Mouse (Mus musculus) forebrain, embryonic 14.5 days (tissue): ENCODE data around the gene Bmi1. TPM values are rescaled to one million over a fixed set of nuclear protein-coding genes. Genes with fewer than 3 reads are reported as not detected.

ENCODE experiments used
- ATAC-seq: fragments of 200-750 bp; cut with Nextera tagmentation; 2 replicates; pipeline ENCODE4 v1.8.0; 2017; ENCODE audit warnings: mild to moderate bottlenecking, moderate library complexity
- DNase-seq: peaks from one replicate; pipeline ENCODE4 v3.0.0-alpha.2; 2015; ENCODE audit warnings: low spot score
- H3K27ac ChIP-seq: fragments of 300-500 bp; sonication (generic); 2 replicates; pipeline ENCODE4 v1.5.1; 2014; ENCODE audit warnings: low read depth, mild to moderate bottlenecking, control low read depth, low read length, moderate library complexity
- H3K27me3 ChIP-seq: fragments of 300-500 bp; sonication (generic); replicated peaks from 2 replicates; pipeline ENCODE4 v1.6.1; 2014; ENCODE audit warnings: low read length, control low read depth, mixed read lengths; ENCODE audit not compliant: control insufficient read depth, insufficient read depth
- H3K36me3 ChIP-seq: fragments of 300-500 bp; sonication (generic); 2 replicates; pipeline ENCODE4 v1.6.1; 2014; ENCODE audit warnings: low read length, control low read depth; ENCODE audit not compliant: control insufficient read depth, insufficient read depth
- H3K4me1 ChIP-seq: fragments of 300-500 bp; sonication (generic); 2 replicates; pipeline ENCODE4 v1.6.1; 2014; ENCODE audit warnings: antibody characterized with exemption, low read length, control low read depth; ENCODE audit not compliant: control insufficient read depth, insufficient read depth
- H3K4me2 ChIP-seq: fragments of 300-500 bp; sonication (generic); 2 replicates; pipeline ENCODE4 v1.6.1; 2014; ENCODE audit warnings: mild to moderate bottlenecking, control low read depth, low read length
- H3K4me3 ChIP-seq: fragments of 300-500 bp; sonication (generic); 2 replicates; pipeline ENCODE4 v1.5.1; 2014; ENCODE audit warnings: low read depth, low read length, control low read depth
- H3K9ac ChIP-seq: fragments of 300-500 bp; sonication (generic); 2 replicates; pipeline ENCODE4 v1.6.1; 2014; ENCODE audit warnings: mild to moderate bottlenecking, low read length, control low read depth, moderate library complexity
- H3K9me3 ChIP-seq: fragments of 300-500 bp; sonication (generic); replicated peaks from 2 replicates; pipeline ENCODE4 v1.6.1; 2016; ENCODE audit warnings: low read length, control low read depth, mixed read lengths; ENCODE audit not compliant: control insufficient read depth
- WGBS: fragments of 180-500 bp; shearing (Covaris S2); extraction: QIAGEN DNeasy Blood & Tissue Kit; methylation state at CpG from one replicate; pipeline ENCODE4 v1.1.7; 2014; 5-methylcytosine and 5-hydroxymethylcytosine counted together
- polyA plus RNA-seq: library from polyadenylated mRNA; unstranded; fragments of >200 nt; fragmentation: Nextera tagmentation; extraction: Ambion mirVana; gene quantifications from 2 replicates; pipeline ENCODE4 v1.2.1, GENCODE M21; 2014

Gene Bmi1
- polyA plus RNA-seq, 1 experiment from 2014 or later: 45.8 TPM

DNA sequence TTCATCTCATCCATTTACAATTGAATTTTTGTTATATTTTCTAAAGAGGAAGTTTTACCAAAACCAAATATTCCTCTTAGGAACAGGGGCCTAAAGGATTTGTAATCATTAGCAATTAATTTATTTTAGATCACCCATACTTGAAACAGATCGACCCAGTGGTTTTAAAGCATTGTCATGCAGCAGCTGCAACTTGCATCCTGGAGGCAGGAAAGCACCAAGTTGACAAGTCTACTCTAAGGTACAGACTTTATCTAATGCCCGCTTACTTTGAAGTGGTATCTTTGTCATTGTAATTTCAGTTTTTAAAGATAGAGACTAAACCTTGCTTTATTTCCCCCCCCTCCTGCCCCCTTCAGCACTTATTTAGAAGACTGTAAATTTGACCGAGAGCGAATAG lies 3.1 kb upstream of the Bmi1 start:
- no peak for DNase-seq
- no peak for ATAC-seq

GRCm38 (mm10) chr2:18674193-18674902 lies 2.5 kb upstream of the Bmi1 start:
- no peak for ATAC-seq
- peaks cover 8% of the 10 kb centered on the region; the same call in 1 of the 2 replicates for H3K4me1 ChIP-seq
- no peak overlapping the region for H3K9ac ChIP-seq
- 0 out of 2 replicates have a peak overlapping the region, but pooled peaks have one; percentile 1 for H3K4me2 ChIP-seq
- no peaks in the 10 kb centered on the region; the same call in 1 of the 2 replicates for H3K36me3 ChIP-seq
- no peak overlapping the region for H3K4me3 ChIP-seq
- no peaks in the 10 kb centered on the region for H3K9me3 ChIP-seq
- peaks cover 8% of the 10 kb centered on the region for H3K27me3 ChIP-seq
- no peak overlapping the region for H3K27ac ChIP-seq
- 70% methylated on average over 4 of the region's 4 CpGs for WGBS
- DNase-seq: no peak

More for the DNA sequence above, 3.1 kb upstream of the Bmi1 start:
- WGBS: 64% methylated on average over 4 of the region's 4 CpGs
- Histone ChIP-seq H3K9ac (no peak overlapping the region), H3K9me3 (no peaks in the 10 kb centered on the region), H3K4me2 (0 out of 2 replicates have a peak overlapping the region, but pooled peaks have one; percentile 1), H3K36me3 (no peaks in the 10 kb centered on the region; the same call in 1 of the 2 replicates), H3K4me1 (peaks cover 8% of the 10 kb centered on the region; the same call in 1 of the 2 replicates), H3K27me3 (peaks cover 6% of the 10 kb centered on the region), H3K27ac (no peak overlapping the region), H3K4me3 (no peak overlapping the region)

GRCm38 (mm10) chr2:18675681-18676456 lies 949 bp upstream of the Bmi1 start:
- peaks cover 15% of the 10 kb centered on the region for H3K4me1 ChIP-seq
- H3K36me3 ChIP-seq: no peaks in the 10 kb centered on the region; the same call in 1 of the 2 replicates
- ATAC-seq: no peak
- H3K4me3 ChIP-seq: peak overlapping the region; percentile 84
- peak overlapping the region; percentile 81 for H3K4me2 ChIP-seq
- DNase-seq: no peak
- WGBS: 7% methylated on average over 40 of the region's 42 CpGs
- H3K9ac ChIP-seq: peak overlapping the region; percentile 91
- no peaks in the 10 kb centered on the region for H3K9me3 ChIP-seq
- H3K27ac ChIP-seq: peak overlapping the region; percentile 97
- peaks cover 21% of the 10 kb centered on the region for H3K27me3 ChIP-seq

DNA sequence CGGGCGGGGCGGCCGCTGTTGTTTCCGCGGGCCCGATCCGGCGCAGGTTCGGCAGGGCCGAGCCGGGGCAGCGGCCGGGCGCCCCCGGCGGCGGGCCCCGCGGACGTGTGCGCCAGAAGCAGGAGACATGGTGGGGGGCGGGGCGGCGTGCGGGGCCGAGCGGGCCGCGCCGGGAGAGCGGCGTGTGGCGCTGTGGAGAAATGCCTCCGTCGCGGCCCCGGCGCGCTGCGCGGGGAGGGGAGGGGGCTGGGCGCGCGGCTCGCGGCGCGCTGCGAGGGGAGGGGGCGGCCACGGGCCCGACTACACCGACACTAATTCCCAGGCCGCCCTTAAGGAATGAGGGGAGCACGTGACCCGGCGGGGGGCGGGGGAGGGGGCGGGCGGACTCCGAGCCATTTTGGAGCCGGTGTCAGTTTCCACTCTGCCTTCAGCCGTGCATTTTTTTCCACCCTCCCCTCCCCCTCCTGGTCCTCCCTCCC lies 322 bp upstream of the Bmi1 start:
- Histone ChIP-seq H3K4me2 (peak overlapping the region; percentile 81), H3K9ac (peak overlapping the region; percentile 91), H3K9me3 (no peaks in the 10 kb centered on the region), H3K27ac (peak overlapping the region; percentile 97), H3K36me3 (no peaks in the 10 kb centered on the region; the same call in 1 of the 2 replicates), H3K4me1 (peaks cover 12% of the 10 kb centered on the region), H3K4me3 (peak overlapping the region; percentile 84), H3K27me3 (peaks cover 21% of the 10 kb centered on the region)
- WGBS: 2% methylated on average over 12 of the region's 64 CpGs
- peak; percentile 81 for ATAC-seq
- peak; percentile 94 for DNase-seq

DNA sequence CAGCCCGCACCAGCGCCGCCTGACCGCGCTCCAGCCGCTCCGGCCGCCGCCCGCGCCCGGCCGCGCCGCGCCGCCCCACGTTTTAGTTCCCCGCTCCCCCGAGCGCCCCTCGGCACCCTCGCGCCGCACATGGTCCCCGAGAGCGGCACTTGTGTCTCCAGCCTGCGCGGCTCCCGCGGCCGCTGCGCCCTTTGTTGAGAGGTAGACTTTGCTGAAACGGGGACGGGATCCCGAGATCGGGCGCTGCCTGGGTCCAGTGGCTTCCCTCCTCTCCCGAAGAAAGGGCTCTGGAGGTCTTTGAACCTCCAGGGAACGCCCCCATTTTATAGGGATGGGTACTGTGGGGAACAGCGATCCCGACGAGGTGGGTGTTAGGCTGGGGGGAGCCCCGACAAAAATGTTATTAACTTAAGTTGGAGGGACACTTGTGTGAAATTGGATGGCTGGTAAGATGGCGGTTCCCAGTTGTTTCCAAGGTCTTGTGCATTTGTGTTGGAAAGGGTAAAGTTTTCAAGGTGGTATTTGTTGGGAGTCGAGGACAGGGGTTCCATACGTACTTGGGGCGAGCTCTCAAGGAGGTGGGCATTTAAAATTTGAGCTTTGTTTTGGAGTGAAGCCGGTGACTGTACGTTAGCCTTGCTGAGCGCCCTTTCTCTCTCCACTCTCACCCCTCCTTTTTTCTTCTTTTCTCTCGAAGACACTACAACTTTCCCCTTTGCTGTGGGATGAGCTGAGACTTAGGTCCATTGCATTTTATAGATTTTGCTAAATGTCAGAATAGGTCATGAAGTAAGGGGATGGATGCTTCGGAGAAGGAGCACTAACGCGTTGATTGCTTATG lies 1.0 kb downstream of the Bmi1 start:
- no peaks in the 10 kb centered on the region for H3K9me3 ChIP-seq
- peak overlapping the region; percentile 91 for H3K9ac ChIP-seq
- peak overlapping the region; percentile 84 for H3K4me3 ChIP-seq
- H3K4me2 ChIP-seq: peak overlapping the region; percentile 81
- DNase-seq (peak; percentile 66), ATAC-seq (peak; percentile 2)
- peaks cover 5% of the 10 kb centered on the region; the same call in 1 of the 2 replicates for H3K36me3 ChIP-seq
- peak overlapping the region; percentile 97 for H3K27ac ChIP-seq
- peaks cover 26% of the 10 kb centered on the region for H3K27me3 ChIP-seq
- H3K4me1 ChIP-seq: peaks cover 12% of the 10 kb centered on the region
- under 1% methylated on average over 54 of the region's 55 CpGs for WGBS

DNA sequence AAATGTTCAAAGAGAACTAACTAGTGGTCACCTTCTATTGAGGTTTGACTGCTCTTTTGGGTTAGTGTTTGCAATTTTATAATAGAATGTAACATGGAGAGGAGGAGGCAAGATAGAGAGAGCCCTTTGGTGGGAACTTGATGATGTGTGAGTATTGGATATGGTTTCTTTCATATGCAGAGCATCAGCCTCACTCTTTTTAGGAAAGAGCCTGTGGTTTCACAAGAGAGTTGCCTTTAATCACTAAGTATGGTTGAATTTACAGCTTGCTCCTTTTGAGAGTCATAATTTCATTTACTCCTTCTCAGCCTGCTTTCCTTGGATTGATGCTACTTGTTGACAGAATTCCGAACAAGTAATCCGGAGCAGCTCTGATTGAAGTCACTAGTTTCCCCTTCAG lies 2.9 kb downstream of the Bmi1 start:
- WGBS: 50% methylated on average over 2 of the region's 2 CpGs
- H3K9me3 ChIP-seq: no peaks in the 10 kb centered on the region
- ATAC-seq (no peak), DNase-seq (no peak)
- H3K4me2 ChIP-seq: no peak overlapping the region
- H3K4me3 ChIP-seq: no peak overlapping the region
- peaks cover 12% of the 10 kb centered on the region for H3K4me1 ChIP-seq
- peaks cover 17% of the 10 kb centered on the region for H3K36me3 ChIP-seq
- H3K27me3 ChIP-seq: peaks cover 32% of the 10 kb centered on the region
- no peak overlapping the region for H3K27ac ChIP-seq
- H3K9ac ChIP-seq: no peak overlapping the region

DNA sequence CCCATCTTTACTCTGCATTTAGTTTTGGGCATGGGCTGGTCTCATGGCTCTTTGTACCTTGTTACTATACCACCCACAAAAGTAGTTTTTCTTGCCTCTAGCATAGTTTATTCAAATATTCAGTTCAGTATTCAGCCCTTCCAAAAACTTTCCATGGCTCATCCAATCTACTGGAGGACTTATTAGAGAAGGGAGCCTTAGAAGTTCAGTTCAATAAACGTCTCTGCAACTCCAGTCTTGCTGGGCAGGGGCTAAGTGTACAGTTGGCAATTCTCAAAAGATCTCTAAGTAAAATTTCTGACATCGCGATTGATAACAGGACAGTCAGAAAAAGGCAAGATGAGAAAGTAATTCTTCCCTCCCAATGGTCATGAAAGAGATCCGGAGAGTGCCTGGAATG lies 3.7 kb downstream of the Bmi1 start:
- Histone ChIP-seq H3K4me3 (peak overlapping the region; percentile 31), H3K4me2 (peak overlapping the region; percentile 57), H3K9me3 (no peaks in the 10 kb centered on the region), H3K4me1 (peaks cover 12% of the 10 kb centered on the region), H3K9ac (no peak overlapping the region), H3K27me3 (peaks cover 29% of the 10 kb centered on the region), H3K36me3 (peaks cover 17% of the 10 kb centered on the region), H3K27ac (no peak overlapping the region)
- no peak for DNase-seq
- ATAC-seq: no peak
- WGBS: 0% methylated on average over 4 of the region's 4 CpGs

DNA sequence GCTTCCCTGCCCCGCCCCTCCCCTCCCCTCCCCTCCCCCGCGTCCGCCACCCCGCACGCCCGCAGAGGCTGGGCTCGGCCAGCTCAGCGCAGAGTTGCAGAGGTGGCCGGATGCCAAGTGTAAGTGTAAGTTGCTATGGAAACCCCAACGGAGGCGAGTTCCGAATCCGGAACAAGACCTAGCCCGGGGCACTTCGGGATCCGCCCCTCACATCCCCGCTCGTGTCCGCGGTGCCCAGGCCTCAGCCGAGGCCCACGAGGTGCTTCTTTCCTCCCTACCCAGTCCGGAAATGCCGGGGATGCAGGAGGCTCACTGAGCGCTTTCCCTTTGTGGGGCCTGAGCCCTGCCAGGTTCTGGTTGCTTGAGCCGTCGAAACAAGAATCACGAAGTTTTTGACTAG lies 4.1 kb downstream of the Bmi1 start:
- no peak for ATAC-seq
- H3K27ac ChIP-seq: no peak overlapping the region
- peak overlapping the region; percentile 46 for H3K9ac ChIP-seq
- H3K27me3 ChIP-seq: peaks cover 32% of the 10 kb centered on the region
- 1% methylated on average over 25 of the region's 29 CpGs for WGBS
- peak overlapping the region; percentile 57 for H3K4me2 ChIP-seq
- peaks cover 9% of the 10 kb centered on the region for H3K4me1 ChIP-seq
- no peaks in the 10 kb centered on the region for H3K9me3 ChIP-seq
- DNase-seq: peak; percentile 55
- peaks cover 17% of the 10 kb centered on the region for H3K36me3 ChIP-seq
- peak overlapping the region; percentile 31 for H3K4me3 ChIP-seq
